Mouse (Mus musculus) small intestine, adult 2 months (tissue): ENCODE measurements around the gene Ptpre. TPM values are rescaled to one million over a fixed set of nuclear protein-coding genes. Genes with fewer than 3 reads are reported as not detected.
A peak's percentile ranks its signal among the peaks of the same experiment; 100 is the strongest.

Source experiments
- H3K27ac ChIP-seq: fragments of 200-500 bp; 2 replicates; pipeline ENCODE4 v1.5.1; 2012; ENCODE audit warnings: low read depth, low read length, control low read depth, inconsistent platforms; ENCODE audit not compliant: insufficient read depth
- H3K27me3 ChIP-seq: fragments of 200-500 bp; 2 replicates; pipeline ENCODE4 v1.6.1; 2012; ENCODE audit warnings: mild to moderate bottlenecking, moderate library complexity, low read length, inconsistent platforms; ENCODE audit not compliant: control insufficient read depth, insufficient read depth
- H3K36me3 ChIP-seq: fragments of 200-500 bp; 2 replicates; pipeline ENCODE4 v1.6.1; 2012; ENCODE audit warnings: mild to moderate bottlenecking, low read length, control low read depth, inconsistent platforms; ENCODE audit not compliant: control insufficient read depth, insufficient read depth
- H3K4me1 ChIP-seq: fragments of 200-500 bp; 2 replicates; pipeline ENCODE4 v1.6.1; 2012; ENCODE audit warnings: low read length, inconsistent platforms, mixed read lengths; ENCODE audit not compliant: control insufficient read depth, insufficient read depth, insufficient read length
- H3K4me3 ChIP-seq: fragments of 200-500 bp; 2 replicates; pipeline ENCODE4 v1.5.1; 2012; ENCODE audit warnings: low read depth, mild to moderate bottlenecking, control low read depth, inconsistent platforms, low read length, moderate library complexity
- CTCF ChIP-seq: fragments of 200-500 bp; IDR thresholded peaks from 2 replicates; pipeline ENCODE4 v1.5.1; 2012; ENCODE audit warnings: low read depth, mild to moderate bottlenecking, control low read depth, inconsistent platforms, low read length, moderate library complexity, mixed read lengths; ENCODE audit not compliant: insufficient replicate concordance, insufficient read length; ENCODE audit errors: extremely low read depth
- POLR2A ChIP-seq: fragments of 200-500 bp; IDR thresholded peaks from 2 replicates; pipeline ENCODE4 v1.6.1; 2012; ENCODE audit warnings: low read depth, mild to moderate bottlenecking, control low read depth, inconsistent platforms, low read length, moderate library complexity
- WGBS: fragments of 180-500 bp; shearing (Covaris S2); methylation state at CpG from one replicate; pipeline ENCODE4 v1.1.7; 2018; 5-methylcytosine and 5-hydroxymethylcytosine counted together
- polyA plus RNA-seq: library from polyadenylated mRNA; depleted of rRNA; stranded (reverse); fragments of >200 nt; gene quantifications from 2 replicates; pipeline ENCODE4 v1.2.3, GENCODE M21; 2012

The Ptpre gene
- polyA plus RNA-seq, 1 experiment, result 17.0 TPM

DNA sequence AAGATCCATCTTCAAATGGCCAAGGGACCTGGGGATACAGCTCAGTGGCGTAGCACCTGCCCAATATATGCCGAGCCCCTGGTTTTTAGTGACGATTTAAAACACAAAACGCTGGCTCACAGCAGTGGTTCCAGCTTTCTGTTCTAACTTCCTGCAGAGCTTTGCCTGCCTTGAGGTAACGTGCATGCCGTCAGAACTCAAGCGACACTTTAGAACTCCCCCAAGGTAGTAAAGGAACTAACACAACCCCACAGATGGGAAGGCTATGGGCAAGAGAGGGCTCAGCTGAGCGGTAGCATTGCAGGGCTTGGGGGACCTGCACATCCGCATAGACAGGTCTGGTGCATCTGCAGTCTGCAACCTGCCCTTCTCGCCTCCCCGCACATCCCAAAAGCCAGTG lies 115.5 kb downstream of the Ptpre start:
- Histone ChIP-seq H3K36me3 (no peaks in the 10 kb centered on the region), H3K27me3 (no peaks in the 10 kb centered on the region), H3K4me3 (peak overlapping the region; percentile 36), H3K4me1 (peaks cover 2% of the 10 kb centered on the region; the same call in 1 of the 2 replicates), H3K27ac (peak overlapping the region; percentile 83)
- no peak for TF ChIP-seq POLR2A
- no peak for TF ChIP-seq CTCF
- WGBS, result 79% methylated on average over 11 of the region's 11 CpGs

- no peaks in the 10 kb centered on the region for H3K36me3 ChIP-seq
- no peak for TF ChIP-seq CTCF
- TF ChIP-seq POLR2A, result no peak
- H3K4me3 ChIP-seq, result no peak overlapping the region
- no peak overlapping the region for H3K27ac ChIP-seq
- no peaks in the 10 kb centered on the region for H3K27me3 ChIP-seq
- peaks cover 2% of the 10 kb centered on the region; the same call in 1 of the 2 replicates for H3K4me1 ChIP-seq
- 83% methylated on average over 7 of the region's 7 CpGs for WGBS
Measured at GRCm38 (mm10) chr7:135653601-135654000, 116.3 kb downstream of the Ptpre start.

DNA sequence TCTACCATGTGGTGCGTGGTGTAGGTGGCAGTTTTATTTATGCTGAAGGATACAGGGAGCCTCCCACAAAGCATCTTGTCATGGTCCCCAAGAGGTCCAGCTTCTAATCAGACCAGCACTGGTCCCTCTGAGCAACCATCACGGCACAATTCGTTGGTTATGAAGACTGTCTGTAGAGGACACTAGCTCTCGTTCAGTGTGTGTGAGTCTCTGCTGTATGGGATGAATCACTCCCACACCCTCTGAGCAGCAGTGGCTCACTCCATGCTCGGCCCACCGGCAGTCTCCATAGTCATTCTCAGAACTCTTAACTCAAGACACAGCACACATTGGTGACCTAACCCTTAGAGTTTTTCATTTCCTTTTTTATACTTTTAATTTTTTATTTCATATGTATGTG lies 117.0 kb downstream of the Ptpre start:
- no peak for TF ChIP-seq POLR2A
- no peak for TF ChIP-seq CTCF
- 80% methylated on average over 6 of the region's 6 CpGs for WGBS
- peaks cover 3% of the 10 kb centered on the region for H3K36me3 ChIP-seq
- H3K4me1 ChIP-seq, result peaks cover 2% of the 10 kb centered on the region; the same call in 1 of the 2 replicates
- H3K4me3 ChIP-seq, result no peak overlapping the region
- no peak overlapping the region for H3K27ac ChIP-seq
- H3K27me3 ChIP-seq, result no peaks in the 10 kb centered on the region

DNA sequence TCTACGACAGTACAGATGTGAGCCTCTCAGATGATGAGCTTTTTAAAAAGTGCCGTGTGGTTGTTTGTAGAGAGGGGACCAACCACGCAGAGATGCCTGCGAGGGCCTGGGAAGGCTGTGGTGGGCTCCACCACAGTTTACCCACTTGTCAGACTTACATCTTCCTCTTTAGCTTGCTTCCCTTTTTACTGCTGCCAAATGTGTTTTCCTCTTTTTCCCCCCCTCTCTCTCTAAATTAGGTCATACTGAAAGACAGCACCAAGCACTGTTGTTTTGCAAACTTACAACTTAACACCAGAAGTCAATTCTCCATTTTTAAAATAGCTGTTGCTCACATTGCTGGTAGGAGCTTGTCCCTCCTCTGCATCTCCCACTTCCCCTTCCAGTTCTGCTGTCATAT lies 117.8 kb downstream of the Ptpre start:
- Histone ChIP-seq H3K27me3 (no peaks in the 10 kb centered on the region), H3K4me3 (no peak overlapping the region), H3K36me3 (peaks cover 7% of the 10 kb centered on the region), H3K4me1 (peaks cover 5% of the 10 kb centered on the region; the same call in 1 of the 2 replicates), H3K27ac (peak overlapping the region; percentile 58)
- no peak for TF ChIP-seq POLR2A
- no peak for TF ChIP-seq CTCF
- 76% methylated on average over 4 of the region's 4 CpGs for WGBS

GRCm38 (mm10) chr7:135658150-135658549 lies 120.9 kb downstream of the Ptpre start:
- 80% methylated on average over 7 of the region's 7 CpGs for WGBS
- H3K27me3 ChIP-seq, result no peaks in the 10 kb centered on the region
- no peak overlapping the region for H3K27ac ChIP-seq
- no peak for TF ChIP-seq POLR2A
- TF ChIP-seq CTCF, result no peak
- H3K4me3 ChIP-seq, result no peak overlapping the region
- peaks cover 7% of the 10 kb centered on the region for H3K36me3 ChIP-seq
- H3K4me1 ChIP-seq, result 0 out of 2 replicates have a peak, but pooled peaks cover 3% of the 10 kb centered on the region

DNA sequence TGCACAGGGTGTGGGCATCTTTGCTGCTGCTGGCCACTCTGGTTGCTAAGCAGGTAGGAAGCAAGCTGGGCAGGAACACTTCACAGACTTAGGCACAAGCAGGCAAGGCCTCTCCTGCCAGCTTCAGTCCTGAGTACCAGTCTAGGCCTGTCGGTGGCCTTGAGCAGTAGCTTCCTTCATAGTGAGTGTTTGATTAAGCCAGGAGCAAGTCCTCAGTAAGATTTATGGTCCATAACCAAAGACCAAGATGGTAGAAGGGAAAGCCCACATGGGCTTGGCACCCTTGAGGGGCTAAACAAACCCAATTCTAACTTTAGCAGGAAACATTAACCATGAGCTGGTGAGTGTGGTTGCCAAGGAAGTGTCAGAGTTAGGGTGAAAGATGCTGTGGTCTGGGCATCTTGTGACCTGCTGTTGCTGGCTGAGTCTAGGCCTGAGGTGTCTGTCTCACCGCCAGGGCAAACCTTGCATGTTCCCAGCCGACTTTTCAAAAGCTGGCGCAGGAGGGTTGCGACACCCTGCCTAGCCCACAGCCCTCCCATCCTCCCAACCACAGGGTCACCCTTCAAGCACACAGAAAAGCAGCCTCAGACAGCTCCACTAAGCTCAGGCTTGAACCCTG lies 122.1 kb downstream of the Ptpre start:
- Histone ChIP-seq H3K4me1 (0 out of 2 replicates have a peak, but pooled peaks cover 3% of the 10 kb centered on the region), H3K27ac (no peak overlapping the region), H3K27me3 (no peaks in the 10 kb centered on the region), H3K4me3 (no peak overlapping the region), H3K36me3 (peaks cover 7% of the 10 kb centered on the region)
- TF ChIP-seq CTCF (no peak), POLR2A (no peak)
- WGBS, result 75% methylated on average over 5 of the region's 5 CpGs

DNA sequence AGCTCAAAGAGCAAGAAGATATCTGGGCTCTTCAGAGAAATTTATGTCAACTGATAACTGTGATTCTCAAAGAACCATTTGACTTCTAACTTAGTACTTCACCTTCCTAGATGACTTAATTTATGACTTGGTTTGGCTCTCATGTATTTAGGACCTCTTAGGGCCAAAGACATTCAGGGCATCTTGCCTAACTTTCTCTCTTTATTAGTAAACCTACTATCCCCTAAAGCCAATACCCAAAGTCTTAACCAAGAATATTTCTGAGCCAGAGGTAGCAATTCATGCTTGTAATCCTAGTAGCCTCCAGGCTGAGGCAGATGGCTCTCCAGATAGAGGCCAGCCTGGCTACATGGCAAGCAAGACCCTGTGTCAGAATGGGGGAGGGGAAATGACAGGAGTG lies 123.0 kb downstream of the Ptpre start:
- no peaks in the 10 kb centered on the region for H3K27me3 ChIP-seq
- peaks cover 9% of the 10 kb centered on the region for H3K36me3 ChIP-seq
- H3K4me3 ChIP-seq, result no peak overlapping the region
- no peak overlapping the region for H3K27ac ChIP-seq
- no peak for TF ChIP-seq POLR2A
- H3K4me1 ChIP-seq, result 0 out of 2 replicates have a peak, but pooled peaks cover 3% of the 10 kb centered on the region
